Mouse (Mus musculus) lung, postnatal 0 days (tissue): ENCODE data around the gene Mob2. TPM values are rescaled to one million over a fixed set of nuclear protein-coding genes. Genes with fewer than 3 reads are reported as not detected.

Source experiments
- ATAC-seq: fragments of 200-750 bp; cut with Nextera tagmentation; 2 replicates; pipeline ENCODE4 v1.8.0; 2017; ENCODE audit warnings: moderate library complexity
- DNase-seq: peaks from one replicate; pipeline ENCODE4 v3.0.0-alpha.2; 2016; ENCODE audit warnings: low spot score
- H3K27ac ChIP-seq: fragments of 300-500 bp; sonication (generic); 2 replicates; pipeline ENCODE4 v1.5.1; 2014; ENCODE audit warnings: antibody characterized with exemption, mild to moderate bottlenecking, low read length, mixed read lengths
- H3K27me3 ChIP-seq: fragments of 300-500 bp; sonication (generic); replicated peaks from 2 replicates; pipeline ENCODE4 v1.6.1; 2014; ENCODE audit warnings: low read length, mixed read lengths; ENCODE audit not compliant: insufficient read depth
- H3K36me3 ChIP-seq: fragments of 300-500 bp; sonication (generic); 2 replicates; pipeline ENCODE4 v1.6.1; 2014; ENCODE audit warnings: low read length, mixed read lengths; ENCODE audit not compliant: insufficient read depth
- H3K4me1 ChIP-seq: fragments of 300-500 bp; sonication (generic); 2 replicates; pipeline ENCODE4 v1.6.1; 2014; ENCODE audit warnings: antibody characterized with exemption, low read depth, low read length, mixed read lengths; ENCODE audit not compliant: insufficient read depth
- H3K4me2 ChIP-seq: fragments of 300-500 bp; sonication (generic); replicated peaks from 2 replicates; pipeline ENCODE4 v1.6.1; 2014; ENCODE audit warnings: low read depth, mild to moderate bottlenecking, low read length, moderate library complexity, mixed read lengths
- H3K4me3 ChIP-seq: fragments of 300-500 bp; sonication (generic); 2 replicates; pipeline ENCODE4 v1.5.1; 2014; ENCODE audit warnings: low read depth, low read length
- H3K9ac ChIP-seq: fragments of 300-500 bp; sonication (generic); replicated peaks from 2 replicates; pipeline ENCODE4 v1.6.1; 2014; ENCODE audit warnings: low read depth, mild to moderate bottlenecking
- H3K9me3 ChIP-seq: fragments of 300-500 bp; sonication (generic); 2 replicates; pipeline ENCODE4 v1.6.1; 2016; ENCODE audit warnings: low read length, mixed read lengths
- CTCF ChIP-seq: IDR thresholded peaks from 2 replicates; pipeline ENCODE4 v1.5.1; 2016; ENCODE audit warnings: antibody characterized with exemption, mild to moderate bottlenecking
- EP300 ChIP-seq: IDR thresholded peaks from 2 replicates; pipeline ENCODE4 v1.6.1; 2016; ENCODE audit warnings: antibody characterized with exemption, mild to moderate bottlenecking, control low read depth
- WGBS: fragments of 180-500 bp; shearing (Covaris S2); extraction: QIAGEN DNeasy Blood & Tissue Kit; methylation state at CpG from one replicate; pipeline ENCODE4 v1.1.7; 2014; 5-methylcytosine and 5-hydroxymethylcytosine counted together
- polyA plus RNA-seq: library from polyadenylated mRNA; unstranded; fragments of >200 nt; fragmentation: Nextera tagmentation; extraction: Ambion mirVana; gene quantifications from 2 replicates; pipeline ENCODE4 v1.2.1, GENCODE M21; 2015

The Mob2 gene
- 85.9 and 104 TPM in 2 replicates for polyA plus RNA-seq

DNA sequence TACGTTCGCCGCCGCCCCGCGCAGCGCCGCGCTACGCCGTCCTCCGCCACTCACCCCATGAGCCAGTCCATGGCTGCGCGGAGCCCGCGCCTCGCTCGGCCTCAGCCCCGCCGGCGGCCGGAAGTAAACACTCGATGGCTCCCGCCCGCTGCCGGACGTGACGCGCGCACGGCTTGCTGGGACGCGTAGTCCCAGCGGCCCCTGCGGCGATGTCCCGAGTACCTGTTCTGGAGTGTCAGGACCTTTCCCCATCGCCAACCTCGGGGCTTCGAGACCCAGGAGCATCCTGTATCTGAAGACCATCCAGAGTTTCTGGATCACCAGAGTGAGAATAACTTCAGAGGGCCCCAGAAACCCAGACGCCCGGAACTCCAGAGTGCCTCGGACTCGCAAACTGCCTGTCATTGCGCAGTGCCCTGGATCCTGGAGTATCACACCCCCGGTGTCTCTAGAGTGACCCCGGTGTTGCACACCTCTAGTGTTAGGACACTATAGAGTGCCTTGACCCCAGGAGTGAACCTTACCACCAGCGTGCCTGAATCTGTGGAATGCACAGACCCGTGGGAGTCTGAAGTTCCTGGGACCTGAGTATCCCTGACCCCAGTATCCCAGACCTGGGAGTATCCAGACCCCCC lies at the start of gene Mob2:
Gene Mob2, minus strand, starts transcription at position 135 of the 635 bp plus-strand sequence.
- H3K4me2 ChIP-seq: peak within 1 kb of the TSS; percentile 76
- WGBS: 1% methylated on average over 37 of the region's 49 CpGs
- no peak for TF ChIP-seq EP300
- no peak for TF ChIP-seq CTCF
- H3K27ac ChIP-seq: peak within 1 kb of the TSS; percentile 93
- peak; percentile 94 for DNase-seq
- no peaks in the 10 kb centered on the region for H3K36me3 ChIP-seq
- H3K27me3 ChIP-seq: no peaks in the 10 kb centered on the region
- H3K9ac ChIP-seq: peak within 1 kb of the TSS; percentile 95
- ATAC-seq: peak; percentile 96
- peaks cover 34% of the 10 kb centered on the region for H3K4me1 ChIP-seq
- H3K4me3 ChIP-seq: peak within 1 kb of the TSS; percentile 89
- no peaks in the 10 kb centered on the region for H3K9me3 ChIP-seq

DNA sequence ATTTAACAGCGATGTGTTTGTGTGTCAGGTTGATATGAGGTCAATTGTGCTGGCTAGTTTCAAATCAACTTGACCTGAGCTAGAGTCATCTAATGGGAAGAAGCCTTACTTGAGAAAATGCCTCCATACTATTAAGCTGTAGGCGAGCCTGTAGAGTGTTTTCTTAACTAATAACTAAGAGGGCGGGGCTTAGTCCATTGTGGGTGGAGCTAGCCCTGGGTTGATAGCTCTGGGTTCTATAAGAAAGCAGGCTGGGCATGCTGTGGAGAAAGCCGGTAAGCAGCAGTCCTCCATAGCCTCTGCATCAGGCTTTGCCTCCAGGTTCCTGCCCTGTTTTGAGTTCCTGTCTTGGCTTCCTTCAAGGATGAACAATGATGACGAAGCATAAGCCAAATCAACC lies 43.9 kb upstream of the Mob2 start:
- H3K9ac ChIP-seq: no peak overlapping the region
- H3K27me3 ChIP-seq: no peaks in the 10 kb centered on the region
- no peaks in the 10 kb centered on the region for H3K4me1 ChIP-seq
- no peak overlapping the region for H3K4me3 ChIP-seq
- no peaks in the 10 kb centered on the region for H3K36me3 ChIP-seq
- H3K4me2 ChIP-seq: no peak overlapping the region
- no peak for TF ChIP-seq CTCF
- TF ChIP-seq EP300: no peak
- DNase-seq (no peak), ATAC-seq (no peak)
- no peaks in the 10 kb centered on the region for H3K9me3 ChIP-seq
- H3K27ac ChIP-seq: no peak overlapping the region
- 41% methylated on average over 5 of the region's 5 CpGs for WGBS

DNA sequence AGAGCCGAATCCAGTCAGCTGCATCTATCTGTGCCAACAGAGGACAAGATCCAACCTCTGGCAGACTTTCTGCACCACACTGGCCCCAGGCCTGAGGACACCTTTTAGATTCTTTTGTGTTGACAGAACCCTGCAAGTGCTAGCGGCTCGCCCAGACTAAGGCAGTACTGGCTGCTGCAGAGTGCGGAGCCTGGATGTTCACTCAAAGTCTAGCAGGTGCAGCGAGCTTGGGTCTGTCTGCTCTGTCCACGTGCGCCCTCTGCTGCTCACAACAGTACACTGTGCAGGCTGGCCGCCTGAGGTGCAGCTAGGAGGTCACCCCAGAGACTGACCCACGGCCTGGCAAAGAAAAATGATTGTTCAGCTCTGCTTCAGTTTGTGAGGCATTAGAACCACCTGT lies 36.9 kb upstream of the Mob2 start:
- H3K4me1 ChIP-seq: no peaks in the 10 kb centered on the region
- H3K9ac ChIP-seq: no peak overlapping the region
- TF ChIP-seq CTCF (peak; percentile 99), EP300 (no peak)
- no peak overlapping the region for H3K4me2 ChIP-seq
- 8% methylated on average over 9 of the region's 9 CpGs for WGBS
- H3K36me3 ChIP-seq: no peaks in the 10 kb centered on the region
- ATAC-seq (peak; percentile 43), DNase-seq (peak; percentile 92)
- H3K27me3 ChIP-seq: peaks cover 31% of the 10 kb centered on the region
- H3K27ac ChIP-seq: no peak overlapping the region
- no peaks in the 10 kb centered on the region for H3K9me3 ChIP-seq
- no peak overlapping the region for H3K4me3 ChIP-seq

DNA sequence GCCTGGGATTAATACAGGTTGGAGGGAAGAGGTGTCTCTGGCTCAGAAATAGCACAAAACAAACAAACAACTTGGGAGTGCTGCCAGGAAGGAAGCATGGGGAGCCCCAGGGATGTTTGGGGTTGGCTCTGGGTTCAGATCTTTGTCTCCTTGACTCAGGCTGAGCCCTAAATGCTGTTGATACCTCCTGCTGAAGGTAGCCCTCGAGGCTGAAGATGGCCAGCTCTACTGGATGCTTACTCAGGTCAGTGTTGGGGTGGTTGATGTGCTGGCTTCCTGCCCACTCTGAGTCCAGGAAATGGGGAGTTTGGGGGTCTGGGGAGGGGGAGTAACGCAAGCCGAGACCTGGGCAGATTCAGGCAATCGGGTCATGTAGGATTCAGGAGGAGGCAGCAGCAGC lies 35.8 kb upstream of the Mob2 start:
- ATAC-seq (no peak), DNase-seq (no peak)
- 57% methylated on average over 4 of the region's 4 CpGs for WGBS
- no peak overlapping the region for H3K27ac ChIP-seq
- no peaks in the 10 kb centered on the region for H3K4me1 ChIP-seq
- no peaks in the 10 kb centered on the region for H3K9me3 ChIP-seq
- no peak overlapping the region for H3K4me2 ChIP-seq
- H3K9ac ChIP-seq: no peak overlapping the region
- H3K4me3 ChIP-seq: no peak overlapping the region
- TF ChIP-seq EP300 (no peak), CTCF (no peak)
- peaks cover 36% of the 10 kb centered on the region for H3K27me3 ChIP-seq
- no peaks in the 10 kb centered on the region for H3K36me3 ChIP-seq

DNA sequence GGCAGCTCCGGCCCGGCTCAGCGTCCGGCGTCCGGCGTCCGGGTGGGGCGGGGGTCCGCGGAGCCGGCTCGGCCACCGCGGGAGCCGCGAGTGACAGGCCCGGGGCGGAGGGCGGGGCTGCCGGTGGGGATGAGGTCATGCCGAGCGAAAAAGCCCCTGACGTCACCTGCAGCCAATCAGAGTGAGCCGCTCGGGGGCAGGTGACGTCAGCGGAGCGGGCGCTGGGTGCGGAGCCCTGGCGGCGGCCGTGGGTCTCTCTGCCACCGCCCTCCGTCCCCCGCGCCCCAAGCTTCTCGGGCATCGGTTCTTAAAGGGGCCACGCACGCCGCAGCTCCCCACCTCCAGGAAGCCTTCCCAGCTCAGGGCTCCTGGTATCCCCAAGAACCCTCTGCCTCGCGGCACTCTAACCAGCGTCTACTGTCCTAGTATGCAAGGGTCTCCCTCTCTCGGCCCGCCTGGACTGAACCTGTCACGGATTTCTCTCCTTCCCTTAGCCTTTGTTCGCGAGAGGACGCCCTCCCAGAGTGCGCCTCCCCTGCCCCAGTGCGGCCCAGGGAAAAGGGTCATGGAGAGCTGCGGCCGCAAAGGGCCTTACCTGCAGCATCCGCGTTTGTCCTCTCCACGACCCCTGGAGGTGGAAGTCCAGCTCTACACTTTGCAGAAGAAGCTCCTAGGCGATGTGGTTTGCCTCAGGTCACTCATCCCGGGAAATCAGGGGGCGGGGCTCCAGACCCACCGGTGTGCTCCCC lies 34.5 kb upstream of the Mob2 start, which contains the start of gene Dusp8:
Gene Dusp8, minus strand, starts transcription at position 661 of the 749 bp plus-strand sequence.
- peak within 1 kb of the TSS; percentile 93 for H3K4me2 ChIP-seq
- ATAC-seq: peak; percentile 95
- H3K27me3 ChIP-seq: peaks cover 36% of the 10 kb centered on the region
- peak within 1 kb of the TSS; percentile 91 for H3K9ac ChIP-seq
- no peaks in the 10 kb centered on the region for H3K9me3 ChIP-seq
- peak within 1 kb of the TSS; percentile 74 for H3K4me3 ChIP-seq
- no peaks in the 10 kb centered on the region for H3K4me1 ChIP-seq
- WGBS: under 1% methylated on average over 49 of the region's 63 CpGs
- TF ChIP-seq EP300: no peak
- peak; percentile 64 for TF ChIP-seq CTCF
- peak within 1 kb of the TSS; percentile 51; the same call in 1 of the 2 replicates for H3K27ac ChIP-seq
- H3K36me3 ChIP-seq: no peaks in the 10 kb centered on the region
- DNase-seq: peak; percentile 96

DNA sequence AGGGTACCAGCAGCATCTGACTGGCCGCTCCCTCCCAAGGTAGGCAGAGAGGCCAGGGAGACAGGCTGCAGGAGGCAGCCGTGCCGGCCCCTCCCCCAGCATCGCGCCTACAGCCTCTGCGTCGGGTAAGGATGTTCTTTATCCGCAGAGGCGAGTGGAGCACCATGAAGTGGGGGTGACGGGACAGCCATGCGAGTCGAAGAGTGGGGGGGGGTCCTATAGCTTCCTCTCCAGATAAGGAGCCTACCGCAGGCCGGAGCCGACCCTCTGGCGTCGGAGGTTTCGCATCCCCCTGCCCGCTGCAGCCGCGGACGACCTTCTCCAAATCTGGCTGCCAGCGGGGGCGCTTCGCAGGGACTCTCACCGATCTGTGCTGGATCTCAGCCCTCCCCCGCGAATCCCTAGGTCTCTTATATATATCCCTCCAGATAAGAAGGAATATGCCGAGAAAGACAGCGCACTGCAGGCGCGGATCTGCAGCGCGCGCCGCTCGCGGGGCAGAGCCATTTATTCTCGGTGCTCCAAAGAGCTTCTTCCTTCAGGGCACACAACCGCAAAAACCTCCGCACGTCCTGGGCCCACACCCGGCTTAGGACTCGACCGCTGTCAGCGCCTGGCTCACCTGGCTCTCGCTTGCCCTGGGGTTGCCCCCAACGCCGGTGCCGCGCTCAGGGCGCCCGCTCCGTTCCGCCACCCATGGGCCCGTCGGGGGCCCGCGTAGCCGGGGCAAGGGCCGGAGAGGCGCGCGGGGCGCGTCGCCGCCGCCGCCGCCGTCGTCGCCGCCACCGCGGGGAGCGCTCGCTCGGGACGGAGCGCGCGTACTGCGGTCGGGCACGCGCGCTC lies 33.7 kb upstream of the Mob2 start:
- peak; percentile 39 for DNase-seq
- H3K4me3 ChIP-seq: peak overlapping the region; percentile 74
- H3K4me2 ChIP-seq: peak overlapping the region; percentile 93
- H3K27me3 ChIP-seq: peaks cover 36% of the 10 kb centered on the region
- peak overlapping the region; percentile 91 for H3K9ac ChIP-seq
- no peaks in the 10 kb centered on the region for H3K36me3 ChIP-seq
- no peaks in the 10 kb centered on the region for H3K9me3 ChIP-seq
- WGBS: under 1% methylated on average over 60 of the region's 89 CpGs
- H3K27ac ChIP-seq: peak overlapping the region; percentile 51; the same call in 1 of the 2 replicates
- ATAC-seq: no peak
- no peaks in the 10 kb centered on the region for H3K4me1 ChIP-seq
- TF ChIP-seq EP300 (no peak), CTCF (no peak)
